Mouse (Mus musculus): ENCODE data around the gene Fkbp9.

DNA sequence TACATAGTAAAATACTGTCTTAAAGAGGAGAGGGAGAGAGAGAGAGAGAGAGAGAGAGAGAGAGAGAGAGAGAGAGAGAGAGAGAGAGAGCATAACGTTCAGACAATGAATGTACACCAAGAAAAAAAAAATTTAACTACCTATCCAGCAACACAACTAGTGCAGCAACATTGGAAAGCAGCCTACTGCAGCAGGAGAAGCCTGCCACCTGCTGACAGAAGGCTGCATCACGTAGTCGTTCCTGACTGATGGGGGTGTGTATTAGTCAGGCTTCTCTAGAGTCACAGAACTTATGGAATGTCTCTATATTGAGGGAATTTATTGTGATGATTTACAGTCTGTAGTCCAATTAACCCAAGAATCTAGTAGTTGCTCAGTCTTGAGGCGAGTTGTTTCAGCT, 77.1 kb downstream of the Fkbp9 start:
- TF ChIP-seq CTCF (IDR thresholded peaks at IDR 0.05; ENCODE audit: extremely low read depth, insufficient read length, insufficient replicate concordance, low read depth, low read length) (peak; percentile 86; the same call in 1 of the 2 replicates), POLR2A (IDR thresholded peaks at IDR 0.05; ENCODE audit: low read depth, low read length) (no peak)

Measured in small intestine, adult 2 months (tissue).